Mouse (Mus musculus) Patski (cell line): Measurements from ENCODE around the gene Zkscan3. TPM values are rescaled to one million over a fixed set of nuclear protein-coding genes. Genes with fewer than 3 reads are reported as not detected.

Source experiments
- ATAC-seq: fragments of 100-300 bp; one replicate; pipeline ENCODE4 v1.8.0; 2021
- CTCF ChIA-PET: fragments of 350-600 bp; sonication (Branson Sonifier 250); formaldehyde crosslinking; loops from one replicate; lab custom pipeline; 2022; ENCODE audit warnings: inconsistent platforms; lab: Charles Lee
- POLR2A ChIA-PET: fragments of 350-600 bp; sonication (Branson Sonifier 250); formaldehyde crosslinking; loops from one replicate; lab custom pipeline; 2022; ENCODE audit warnings: antibody characterized with exemption, inconsistent platforms; lab: Charles Lee
- DNase-seq: peaks from one replicate; pipeline ENCODE4 v3.0.0-alpha.2; 2011; ENCODE audit warnings: low read depth, low spot score
- H3K27me3 ChIP-seq: fragments of 371-371 bp; one replicate; pipeline ENCODE4 v1.5.1; 2021
- CTCF ChIP-seq: fragments of 100-300 bp; IDR thresholded peaks from one replicate; pipeline ENCODE4 v1.5.1; 2021
- in situ Hi-C: fragments of 300-500 bp; cut with MboI; formaldehyde crosslinking; loops from 3 replicates; pipeline ENCODE4 v1.11.1; 2018; ENCODE audit warnings: low pct_unique_long_range_greater_than_20kb, mixed read lengths
- polyA plus RNA-seq: library from polyadenylated mRNA; unstranded; gene quantifications from one replicate; pipeline ENCODE4 v1.2.3, GENCODE M21; 2021

The Zkscan3 gene
- polyA plus RNA-seq, result 54.0 TPM

DNA sequence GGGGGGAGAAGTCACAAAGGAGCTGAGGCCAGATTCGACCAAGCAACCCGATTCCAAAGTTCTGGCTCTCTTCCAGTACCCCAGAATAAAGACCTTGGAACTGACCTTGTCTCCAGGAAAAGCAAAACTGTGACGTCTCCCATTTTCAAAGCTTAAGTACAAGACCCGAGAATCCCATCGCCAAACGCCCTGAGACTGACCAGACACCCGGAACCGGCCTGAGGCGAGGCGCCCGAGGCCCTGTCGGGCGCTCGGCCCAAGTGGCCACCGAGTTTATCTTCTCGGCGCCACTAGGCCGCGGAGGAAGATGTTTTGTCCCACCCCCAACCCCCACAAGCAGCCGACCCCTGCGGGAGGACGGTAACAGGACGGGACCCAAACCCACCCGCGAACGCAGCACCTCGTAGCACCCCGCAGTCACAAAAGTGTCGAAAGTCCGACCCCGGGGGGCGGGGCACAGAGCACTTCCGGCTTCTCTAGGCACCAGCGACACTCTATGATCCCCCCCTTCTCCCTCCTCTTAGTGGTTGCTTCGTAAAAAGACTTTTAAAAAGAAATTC lies at the start of gene Zkscan3:
Gene Zkscan3, minus strand, starts transcription at position 469 of the 560 bp plus-strand sequence.
- CTCF ChIA-PET, result interaction anchor here (2.2 kb wide), 1 partner anchor 14 kb away, joined by 10 read pairs; no protein-coding TSS in a partner anchor

DNA sequence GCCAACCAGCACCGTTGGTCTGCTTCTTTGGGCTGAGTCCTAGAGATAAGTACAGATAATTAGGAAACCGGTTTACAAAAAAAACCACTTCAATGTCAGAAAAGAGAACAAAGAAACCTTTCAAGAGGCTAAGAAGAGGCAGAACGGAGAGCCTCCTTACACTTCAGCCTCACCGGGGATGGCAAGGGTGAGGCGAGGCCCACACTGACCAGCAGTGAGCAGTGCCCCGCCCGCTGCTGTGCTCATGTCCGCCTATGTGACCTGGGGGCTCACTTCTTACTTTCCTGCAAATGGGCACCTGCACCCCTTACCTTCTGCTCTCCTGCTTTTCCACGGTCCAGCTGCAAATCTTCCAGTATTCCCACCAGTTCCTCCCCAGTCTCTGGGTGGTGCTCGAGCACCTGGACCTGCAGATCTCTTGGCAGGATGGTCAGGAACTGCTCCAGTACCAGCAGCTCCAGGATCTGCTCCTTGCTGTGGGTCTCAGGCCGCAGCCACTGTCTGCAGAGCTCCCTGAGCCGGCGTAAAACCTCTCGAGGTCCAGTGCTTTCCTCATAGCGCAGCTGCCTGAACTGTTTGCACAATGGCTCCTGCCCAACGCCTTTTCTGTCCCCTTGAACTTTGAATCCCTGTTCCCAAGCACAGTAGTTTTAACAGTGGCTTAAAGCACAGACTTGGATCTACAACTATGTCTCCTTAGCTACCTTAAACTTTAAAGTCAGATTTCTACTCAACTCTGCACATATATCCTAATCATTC lies 45.5 kb upstream of the Zkscan3 start:
- POLR2A ChIA-PET, result interaction anchor here (0.6 to 0.9 kb wide), 3 partner anchors 10 to 63 kb away, joined by 3 to 5 read pairs (median 3); no protein-coding TSS in a partner anchor
- ATAC-seq (no peak), DNase-seq (no peak)
- CTCF ChIA-PET, result interaction anchor here (0.8 kb wide), 1 partner anchor 29 kb away, joined by 3 read pairs; no protein-coding TSS in a partner anchor
- no peaks in the 10 kb centered on the region for H3K27me3 ChIP-seq
- in situ Hi-C loops, result no loop called here
- TF ChIP-seq CTCF, result no peak

More for the DNA sequence above, at the start of gene Zkscan3:
- no peak for DNase-seq
- ATAC-seq, result peak; percentile 74
- TF ChIP-seq CTCF, result no peak
- H3K27me3 ChIP-seq, result no peaks in the 10 kb centered on the region
- POLR2A ChIA-PET, result interaction anchor here (1.0 to 2.3 kb wide), 2 partner anchors 51 to 108 kb away, joined by 3 to 9 read pairs; partner anchors contain the start of gene Zscan26
- in situ Hi-C loops, result loop anchor here (5.0 to 25.0 kb wide), 3 partner anchors 52 to 635 kb away; partner anchors contain the start of genes Hist1h2ag, Hist1h2ah, Hist1h2bj and Hist1h2bk

DNA sequence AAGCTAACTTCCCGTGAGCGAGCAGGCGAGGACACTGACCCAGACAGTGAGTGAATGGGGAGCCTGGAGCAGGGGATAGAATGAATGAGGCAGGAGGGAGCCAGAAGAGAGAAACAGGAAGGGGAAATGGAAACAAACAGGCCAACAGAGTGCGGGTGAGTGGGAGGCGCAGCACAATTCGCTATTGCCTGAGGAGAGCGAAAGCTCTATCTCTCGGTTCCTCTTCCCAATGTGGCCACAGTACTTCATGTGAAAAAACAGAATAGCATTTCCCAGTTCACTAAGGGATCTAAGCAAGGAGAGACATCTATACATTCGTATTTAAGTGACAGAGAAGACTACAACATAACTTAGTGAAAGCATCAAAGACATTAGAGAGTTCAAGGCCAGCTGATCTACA lies 44.2 kb upstream of the Zkscan3 start:
- TF ChIP-seq CTCF, result no peak
- CTCF ChIA-PET, result no interaction called here
- no peaks in the 10 kb centered on the region for H3K27me3 ChIP-seq
- DNase-seq, result no peak
- POLR2A ChIA-PET, result no interaction called here
- no peak for ATAC-seq
- in situ Hi-C loops, result no loop called here

DNA sequence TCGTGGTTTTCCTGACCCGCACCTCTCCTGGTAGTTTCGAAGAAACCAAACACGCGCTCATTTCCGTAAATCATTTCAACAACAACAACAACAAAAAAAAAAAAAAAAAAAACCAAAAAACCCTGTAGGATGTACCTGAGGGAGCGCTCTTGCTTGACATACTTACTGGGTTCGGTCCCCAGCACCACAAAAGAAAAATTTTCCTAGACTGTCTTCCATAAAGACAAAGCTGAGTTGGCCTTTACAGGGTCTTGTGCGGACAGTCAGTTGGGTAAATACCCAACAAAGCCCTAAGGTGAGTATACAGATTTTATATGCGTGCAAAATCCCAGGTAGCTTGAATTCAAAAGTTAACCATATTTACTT lies 38.6 kb upstream of the Zkscan3 start:
- no peak for DNase-seq
- TF ChIP-seq CTCF, result no peak
- CTCF ChIA-PET, result interaction anchor here (0.8 to 2.2 kb wide), 4 partner anchors 9 to 69 kb away, joined by 3 to 5 read pairs (median 3); partner anchors contain the start of gene Zscan26
- POLR2A ChIA-PET, result no interaction called here
- ATAC-seq, result no peak
- in situ Hi-C loops, result no loop called here
- H3K27me3 ChIP-seq, result no peaks in the 10 kb centered on the region

DNA sequence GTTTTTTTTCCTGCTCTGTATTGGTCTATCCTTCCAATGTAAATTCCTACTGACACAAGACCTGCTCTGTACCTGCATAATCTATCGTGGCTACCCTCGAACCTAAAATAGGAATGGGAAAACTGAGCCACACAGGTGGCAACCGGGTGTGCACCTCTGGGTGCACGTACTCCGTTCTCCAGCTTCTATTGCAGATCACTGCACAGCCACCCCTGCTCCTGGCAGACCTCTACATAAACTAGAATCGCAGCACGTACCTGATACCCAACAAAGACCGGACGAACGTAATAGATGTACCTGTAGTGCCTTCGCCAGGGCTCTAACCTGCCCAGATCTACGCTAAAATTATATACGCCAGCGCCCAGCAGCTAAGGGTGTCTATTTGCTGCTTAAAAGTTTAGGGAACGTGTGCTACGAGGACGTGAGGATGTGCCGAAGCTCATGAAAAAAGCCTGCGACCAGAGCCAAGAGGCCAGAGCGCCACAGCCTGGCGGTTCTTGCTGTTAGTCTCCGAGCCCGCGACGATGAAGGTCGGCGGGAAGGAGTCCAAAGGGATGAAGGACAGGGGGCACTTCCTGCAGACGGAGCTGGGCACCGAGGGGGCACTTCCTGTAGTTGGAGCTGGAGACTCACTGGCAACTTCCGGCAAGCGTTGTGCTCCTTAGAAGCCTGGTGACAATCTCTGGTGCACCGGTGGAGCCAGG lies 38.1 kb upstream of the Zkscan3 start, which contains the start of gene Pgbd1:
Gene Pgbd1, minus strand, starts transcription at position 556 of the 704 bp plus-strand sequence.
- ChIA-PET CTCF (interaction anchor here (1.1 to 2.2 kb wide), 4 partner anchors 9 to 70 kb away, joined by 3 to 5 read pairs (median 4); partner anchors contain the start of gene Zscan26), POLR2A (interaction anchor here (0.5 kb wide), 1 partner anchor 79 kb away, joined by 3 read pairs; no protein-coding TSS in a partner anchor)
- ATAC-seq, result no peak
- no peak for TF ChIP-seq CTCF
- no peaks in the 10 kb centered on the region for H3K27me3 ChIP-seq
- no peak for DNase-seq
- in situ Hi-C loops, result no loop called here

DNA sequence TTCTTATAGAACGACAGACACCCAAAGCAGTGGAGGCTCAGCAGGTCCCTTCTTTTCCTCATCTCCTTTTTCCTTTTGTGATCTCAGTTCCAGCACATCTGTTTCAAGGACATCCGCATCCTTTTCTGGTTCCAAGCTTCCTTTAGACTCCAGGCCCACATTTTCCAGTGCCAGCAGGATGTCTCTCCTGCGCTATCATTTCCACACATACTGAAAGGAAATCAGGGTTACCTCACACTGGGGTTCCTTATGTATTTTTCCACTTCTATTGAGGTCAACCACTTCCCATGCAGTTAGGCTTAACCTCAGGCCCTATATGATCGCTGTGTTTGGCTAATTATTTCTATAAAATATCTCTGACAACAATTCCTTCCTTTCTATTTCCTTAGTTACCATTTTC lies 32.9 kb upstream of the Zkscan3 start:
- H3K27me3 ChIP-seq, result no peaks in the 10 kb centered on the region
- in situ Hi-C loops, result no loop called here
- POLR2A ChIA-PET, result no interaction called here
- DNase-seq (no peak), ATAC-seq (no peak)
- TF ChIP-seq CTCF, result no peak
- CTCF ChIA-PET, result interaction anchor here (1.4 kb wide), 1 partner anchor 10 kb away, joined by 3 read pairs; no protein-coding TSS in a partner anchor

DNA sequence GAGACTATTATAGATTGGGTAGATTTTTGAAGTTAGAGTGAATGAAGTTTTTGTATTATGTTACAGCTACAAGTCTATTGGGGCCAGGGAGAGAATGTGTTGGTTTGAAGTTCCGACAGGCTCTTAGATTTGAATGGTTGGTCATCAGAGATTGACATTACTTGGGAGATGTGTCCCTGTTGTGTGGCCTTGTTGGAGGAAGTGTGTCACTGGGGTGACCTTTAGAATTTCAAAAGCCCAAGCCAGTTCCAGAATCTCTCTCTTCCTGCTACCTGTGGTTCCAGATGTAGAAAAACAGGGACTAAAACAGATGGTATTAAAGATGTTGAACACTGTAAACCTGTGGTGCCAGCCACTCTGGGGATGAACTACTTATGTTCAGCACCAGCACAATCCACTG lies 25.1 kb upstream of the Zkscan3 start:
- no peaks in the 10 kb centered on the region for H3K27me3 ChIP-seq
- DNase-seq, result no peak
- in situ Hi-C loops, result no loop called here
- TF ChIP-seq CTCF, result no peak
- CTCF ChIA-PET, result no interaction called here
- POLR2A ChIA-PET, result no interaction called here
- ATAC-seq, result no peak

DNA sequence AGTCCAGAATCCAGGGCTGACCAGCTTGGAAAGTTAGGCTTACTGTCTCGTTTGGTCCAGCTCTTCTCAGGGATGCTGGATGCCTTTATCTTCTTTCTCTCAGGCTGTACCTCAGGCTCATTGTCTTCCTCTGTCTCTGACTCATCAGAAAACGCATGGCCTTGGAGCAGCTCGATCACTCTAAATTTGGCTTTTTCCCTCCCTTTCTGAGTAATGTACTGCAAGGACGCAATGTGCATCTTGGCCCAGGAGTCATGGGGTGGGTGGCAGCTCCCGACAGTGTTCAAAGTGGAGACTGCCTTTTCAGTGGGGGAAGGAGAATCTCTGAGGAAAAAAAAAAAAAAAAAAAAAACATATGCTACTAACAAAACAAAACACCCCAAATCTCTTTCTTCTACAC lies 20.7 kb upstream of the Zkscan3 start:
- TF ChIP-seq CTCF, result no peak
- no peak for ATAC-seq
- in situ Hi-C loops, result loop anchor here (25.0 kb wide), 1 partner anchor 614 kb away; the partner anchor contains the start of genes Hist1h2ag, Hist1h2ah, Hist1h2bj and Hist1h2bk
- DNase-seq, result no peak
- CTCF ChIA-PET, result interaction anchor here (2.7 kb wide), 1 partner anchor 13 kb away, joined by 6 read pairs; no protein-coding TSS in a partner anchor
- H3K27me3 ChIP-seq, result no peaks in the 10 kb centered on the region
- POLR2A ChIA-PET, result no interaction called here

DNA sequence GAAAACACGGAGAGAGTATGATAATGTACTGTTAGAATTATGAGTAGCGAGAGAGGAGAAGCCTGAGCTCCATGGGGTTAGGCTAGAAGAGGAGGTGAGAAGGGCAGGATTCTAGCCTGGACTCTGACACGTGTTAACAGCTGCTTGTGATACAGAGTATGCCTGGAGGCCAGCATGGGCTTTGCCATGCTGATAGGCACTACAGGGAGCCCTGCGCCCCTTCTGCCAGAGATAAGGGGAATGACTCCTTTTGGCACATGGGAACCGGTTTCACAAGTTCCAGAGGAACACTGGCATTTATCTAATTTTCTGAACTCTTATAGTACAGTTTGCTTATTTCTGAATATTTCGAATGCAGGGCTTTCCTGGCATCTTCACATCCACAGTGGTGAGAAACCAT lies 16.3 kb upstream of the Zkscan3 start:
- no peak for ATAC-seq

More for the DNA sequence above, 16.3 kb upstream of the Zkscan3 start:
- TF ChIP-seq CTCF, result no peak
- H3K27me3 ChIP-seq, result no peaks in the 10 kb centered on the region
- in situ Hi-C loops, result loop anchor here (25.0 kb wide), 1 partner anchor 618 kb away; the partner anchor contains the start of genes Hist1h2ag, Hist1h2ah, Hist1h2bj and Hist1h2bk
- ChIA-PET POLR2A (no interaction called here), CTCF (no interaction called here)
- no peak for DNase-seq
